Mouse (Mus musculus) cerebellum, adult 8-10 months (tissue): ENCODE data around the gene Hlcs.

ENCODE experiments used
- DNase-seq: peaks from one replicate; pipeline ENCODE4 v3.0.0; 2022

The Hlcs gene

DNA sequence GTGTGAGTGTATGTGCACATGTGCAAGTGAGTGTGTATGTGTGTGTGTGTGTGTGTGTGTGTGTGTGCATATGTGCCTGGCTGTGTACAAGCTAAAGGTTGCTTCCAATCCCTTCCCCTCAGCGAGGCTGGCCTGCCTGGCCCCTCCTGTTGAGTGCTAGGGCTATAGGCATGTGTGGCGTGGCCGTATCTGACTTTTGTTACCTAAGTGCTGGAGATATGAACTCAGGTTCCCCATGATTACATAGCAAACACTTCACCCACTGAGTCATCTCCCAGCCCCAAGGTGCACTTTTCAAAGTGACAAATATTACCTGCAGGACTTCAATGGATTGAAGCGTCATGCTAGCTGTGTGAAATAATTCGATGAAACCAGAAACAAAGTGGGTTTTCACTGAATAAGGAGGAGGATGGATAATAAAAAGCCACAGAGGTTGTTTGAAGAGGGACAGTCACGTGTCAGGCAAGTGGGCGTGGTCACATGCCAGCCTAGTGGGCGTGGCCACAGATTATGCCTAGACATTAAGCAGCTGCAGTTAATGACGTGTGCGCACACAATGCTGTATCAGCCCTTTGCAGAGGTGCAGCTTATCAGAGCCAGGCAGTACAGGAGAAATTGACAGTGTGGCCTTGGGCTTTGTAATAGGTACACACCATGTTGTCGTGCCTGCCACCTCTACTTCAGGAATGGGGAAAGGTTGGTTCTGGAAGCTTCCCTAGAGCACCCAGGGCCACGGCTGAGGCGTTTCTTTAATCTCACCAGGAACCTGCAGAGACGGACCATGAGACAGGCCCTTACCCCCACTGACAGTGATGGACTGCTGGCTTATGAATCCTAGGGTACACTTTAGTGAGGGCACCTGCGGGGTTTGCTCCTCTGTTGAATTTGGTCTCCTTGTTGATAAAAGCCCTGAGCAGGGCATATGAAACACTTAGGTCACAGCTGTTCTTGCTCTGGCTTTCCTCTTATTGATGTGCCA, 163.0 kb downstream of the Hlcs start:
- no peak for DNase-seq

DNA sequence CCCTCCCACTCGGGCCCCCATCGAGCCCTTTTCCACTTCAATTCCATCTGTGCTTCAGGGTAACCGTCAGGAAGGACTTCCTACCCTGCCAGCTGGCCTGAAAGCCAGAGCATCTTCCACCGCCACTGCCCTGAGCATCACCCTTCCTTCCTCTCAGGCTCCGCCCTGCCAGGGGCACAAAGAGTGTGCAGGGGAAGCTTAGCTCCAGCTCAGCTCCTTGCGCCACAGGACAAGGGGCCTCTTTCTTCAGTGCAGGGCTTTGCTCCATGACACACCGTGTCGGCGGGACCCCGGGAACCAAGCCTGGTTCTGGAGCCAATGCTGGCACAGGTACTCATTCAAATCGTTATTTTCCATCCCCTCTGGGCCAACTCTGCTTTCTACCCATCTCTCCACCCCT, 165.2 kb downstream of the Hlcs start:
- DNase-seq, result no peak

DNA sequence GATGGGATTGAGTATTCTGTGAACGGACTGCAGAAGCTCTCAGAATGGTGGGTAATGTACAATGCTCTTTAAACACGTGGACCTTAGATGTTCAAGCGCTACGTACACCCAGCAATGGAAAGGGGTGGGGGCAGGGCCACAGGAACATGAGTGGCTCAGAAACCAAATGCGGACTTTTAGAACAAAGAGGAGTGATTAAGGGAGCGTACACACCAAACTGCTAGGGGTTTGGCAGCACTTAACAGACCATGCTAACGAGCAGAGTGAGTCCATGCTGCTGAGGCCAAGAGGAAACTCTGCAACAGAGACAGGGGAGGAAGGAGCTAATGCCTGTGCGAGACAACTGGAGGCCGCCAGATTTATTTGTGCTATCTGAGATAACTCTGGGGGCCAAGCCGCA, 170.0 kb downstream of the Hlcs start:
- DNase-seq, result no peak

DNA sequence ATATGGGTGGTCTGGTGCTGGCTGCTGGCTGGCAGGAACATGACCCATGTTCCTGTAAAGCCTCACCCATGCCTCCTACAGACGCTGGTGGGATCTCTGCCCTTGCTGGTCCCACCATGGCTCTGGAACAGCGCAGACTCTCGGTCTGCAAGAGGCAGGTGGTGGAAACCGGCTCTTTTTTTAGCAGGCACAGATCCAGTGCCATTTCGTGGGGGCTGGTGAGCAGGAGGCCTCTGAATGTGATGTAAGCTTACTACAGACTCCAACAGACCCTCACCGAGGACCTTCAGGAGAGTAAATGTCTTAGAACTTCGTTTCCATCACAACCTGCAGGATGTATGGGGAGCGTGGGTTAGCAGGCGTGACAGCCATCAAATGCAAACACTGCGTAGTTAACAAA, 172.6 kb downstream of the Hlcs start:
- no peak for DNase-seq

DNA sequence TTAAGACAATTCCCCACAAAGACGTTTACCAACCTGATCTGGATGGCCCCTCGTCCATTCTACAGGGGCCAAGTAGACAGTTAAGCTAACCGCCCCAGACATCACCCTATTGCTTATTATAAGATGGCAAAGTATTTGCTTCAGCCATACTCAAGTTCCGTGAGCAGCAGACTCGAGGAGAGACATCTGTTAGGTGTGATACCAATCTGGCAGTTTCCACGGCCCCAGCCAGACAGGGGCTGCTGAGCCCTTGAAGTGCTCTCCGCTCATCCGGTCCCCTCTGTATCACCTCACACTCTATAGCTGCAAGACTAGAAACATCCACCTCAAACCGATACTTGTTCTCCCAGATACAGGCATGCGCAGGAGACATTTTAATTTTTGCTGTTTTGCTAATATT, 179.2 kb downstream of the Hlcs start:
- DNase-seq, result no peak

DNA sequence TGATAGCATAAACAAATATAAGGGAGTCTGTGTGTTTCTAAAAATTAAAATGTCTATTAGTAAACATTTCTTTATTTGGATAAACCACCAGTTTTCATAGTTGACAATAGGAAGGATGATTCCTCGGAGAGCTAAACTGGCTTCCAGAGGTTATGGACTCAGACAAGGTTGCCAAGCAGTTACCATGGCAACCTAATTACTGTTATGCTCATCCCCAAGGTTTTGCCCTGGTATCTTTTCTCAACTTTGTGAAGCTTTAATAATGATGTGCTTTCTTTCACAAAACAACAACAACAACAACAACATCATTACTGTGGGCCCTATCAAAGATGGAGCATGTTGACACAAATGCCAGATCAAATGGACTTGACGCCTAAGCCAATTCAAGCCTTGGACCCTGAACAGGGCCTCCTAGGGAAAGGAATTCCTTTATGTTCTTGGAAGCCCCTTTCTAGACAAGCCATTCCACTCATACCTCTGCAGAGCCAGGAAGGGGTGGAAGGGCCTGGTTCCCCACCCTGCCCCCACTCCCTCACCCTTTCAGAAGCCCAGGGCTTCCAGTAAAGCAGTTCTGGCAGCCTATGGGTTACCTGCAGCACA, 185.0 kb downstream of the Hlcs start:
- DNase-seq, result no peak

DNA sequence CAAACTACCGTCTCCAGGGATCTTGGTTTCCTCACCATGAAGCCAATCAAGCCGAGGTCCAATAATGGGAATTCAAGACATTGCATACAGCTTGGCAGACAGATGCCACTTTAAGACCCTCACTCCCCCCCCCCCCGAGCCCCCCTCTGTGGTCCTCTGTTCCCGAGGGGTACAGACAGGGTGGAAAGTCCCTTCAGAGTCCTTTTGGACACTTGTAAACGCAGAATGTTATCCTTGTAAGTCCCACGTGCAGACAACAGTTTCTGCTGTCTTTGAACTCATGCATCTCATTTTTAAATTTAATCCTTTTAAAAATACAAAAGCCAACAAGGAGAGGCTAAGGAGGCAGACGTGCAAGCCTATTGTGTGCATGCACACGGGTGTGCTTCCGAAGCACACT, 187.2 kb downstream of the Hlcs start:
- no peak for DNase-seq

DNA sequence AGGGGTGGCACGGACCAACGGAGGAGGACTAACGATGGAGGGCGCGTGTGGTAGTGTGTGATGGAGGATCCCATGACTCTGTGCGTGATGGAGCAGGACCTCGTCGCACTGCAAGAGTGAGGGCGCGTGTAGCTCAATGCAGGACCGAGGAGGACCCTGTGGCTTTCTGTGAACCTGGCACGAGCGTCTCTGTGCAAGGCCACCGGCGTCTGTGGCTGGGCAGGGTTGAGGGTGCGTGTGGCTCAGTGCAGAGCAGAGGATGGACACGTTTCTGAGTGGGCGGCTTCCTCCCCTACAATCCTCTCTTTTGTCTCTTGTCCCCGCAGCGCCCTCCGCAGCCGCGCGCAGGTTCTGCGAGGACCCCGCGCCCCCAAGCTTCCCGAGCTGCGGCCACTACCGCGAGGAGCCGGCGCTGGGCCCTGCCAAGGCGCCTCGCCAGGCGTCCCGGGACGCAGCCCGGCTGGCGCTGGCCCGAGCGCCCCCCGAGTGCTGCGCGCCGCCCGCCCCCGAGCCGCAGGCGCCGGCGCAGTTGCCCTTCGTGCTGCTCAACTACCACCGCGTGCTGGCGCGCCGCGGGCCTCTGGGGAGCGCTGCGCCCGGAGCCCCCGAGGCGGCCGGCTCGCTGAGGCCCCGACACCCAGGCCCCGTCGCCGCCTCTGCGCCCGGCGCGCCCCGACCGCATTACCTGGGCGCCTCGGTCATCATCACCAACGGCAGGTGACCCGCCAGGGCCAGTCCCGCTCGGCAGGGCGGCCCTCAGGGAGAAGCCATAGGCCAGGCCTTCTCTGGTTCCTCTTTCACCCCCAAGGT, 188.0 kb downstream of the Hlcs start:
- DNase-seq, result no peak

DNA sequence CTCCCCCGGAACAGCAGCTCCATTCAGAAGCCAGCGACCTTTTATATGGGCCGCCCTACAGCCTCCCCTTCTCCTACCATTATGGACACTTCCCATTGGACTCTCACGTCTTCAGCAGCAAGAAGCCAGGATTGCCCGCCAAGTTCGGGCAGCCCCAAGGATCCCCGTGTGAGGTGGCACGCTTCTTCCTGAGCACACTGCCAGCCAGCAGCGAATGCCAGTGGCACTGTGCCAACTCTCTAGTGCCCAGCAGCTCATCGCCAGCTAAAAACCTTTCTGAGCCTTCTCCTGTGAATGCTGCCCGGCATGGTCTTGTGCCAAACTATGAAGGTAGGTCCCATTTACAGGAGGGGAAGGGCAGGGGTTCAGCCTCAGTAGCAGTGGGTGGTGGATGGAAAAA, 190.1 kb downstream of the Hlcs start:
- peak; percentile 29 for DNase-seq

DNA sequence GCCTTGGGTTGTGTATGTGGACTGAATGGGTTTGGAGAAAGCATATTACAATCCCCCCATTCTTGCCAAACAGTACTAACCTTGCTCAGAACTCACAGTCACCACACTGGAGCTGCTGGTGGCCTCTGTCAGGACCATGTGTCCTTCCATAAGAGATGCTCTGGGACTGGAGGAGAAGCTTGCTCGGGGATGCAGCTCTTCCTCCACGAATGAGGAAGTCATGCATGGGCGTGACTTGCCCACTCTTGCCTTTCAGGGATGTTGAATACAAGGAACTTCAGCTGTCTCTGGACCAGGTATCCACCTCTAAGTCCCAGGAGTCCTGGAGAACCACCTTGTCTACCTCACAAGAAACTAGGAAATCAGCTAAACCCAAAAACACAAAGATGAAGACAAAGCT, 191.0 kb downstream of the Hlcs start:
- no peak for DNase-seq

DNA sequence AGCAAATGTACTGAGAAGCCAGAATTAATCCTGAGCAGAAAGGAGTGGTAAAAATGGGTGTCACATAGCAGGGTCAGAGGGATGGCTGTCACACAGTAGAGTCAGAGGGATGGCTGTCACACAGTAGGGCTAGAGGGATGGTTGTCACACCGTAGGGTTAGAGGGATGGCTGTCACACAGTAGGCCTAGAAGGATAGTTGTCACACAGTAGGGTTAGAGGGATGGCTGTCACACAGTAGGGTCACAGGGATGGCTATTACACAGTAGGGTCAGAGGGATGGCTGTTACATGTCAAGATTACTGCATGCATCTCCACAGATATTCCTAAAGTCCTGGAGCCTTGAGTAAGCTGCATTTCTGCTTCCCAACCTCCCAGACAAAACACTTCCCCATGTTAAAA, 195.0 kb downstream of the Hlcs start:
- no peak for DNase-seq

DNA sequence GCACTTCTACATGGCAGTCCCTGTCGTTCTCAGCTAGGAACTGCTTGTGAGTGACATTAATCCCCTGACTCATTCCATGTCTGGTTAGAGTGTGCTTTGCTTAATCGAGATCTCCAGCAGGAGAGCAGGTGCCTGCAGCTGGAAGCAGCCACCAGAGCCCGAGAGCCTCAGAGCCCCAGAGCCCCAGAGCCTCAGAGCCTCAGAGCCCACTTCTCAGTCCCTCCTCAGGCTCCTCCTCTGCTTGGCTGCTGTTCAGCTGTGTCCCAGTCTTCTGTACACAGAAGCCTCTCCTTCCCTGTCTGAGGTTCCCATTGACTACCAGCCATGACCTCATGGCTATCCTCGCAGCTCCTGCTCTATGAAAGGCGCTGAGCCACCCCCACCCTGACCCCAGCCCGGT, 196.0 kb downstream of the Hlcs start:
- DNase-seq, result no peak

DNA sequence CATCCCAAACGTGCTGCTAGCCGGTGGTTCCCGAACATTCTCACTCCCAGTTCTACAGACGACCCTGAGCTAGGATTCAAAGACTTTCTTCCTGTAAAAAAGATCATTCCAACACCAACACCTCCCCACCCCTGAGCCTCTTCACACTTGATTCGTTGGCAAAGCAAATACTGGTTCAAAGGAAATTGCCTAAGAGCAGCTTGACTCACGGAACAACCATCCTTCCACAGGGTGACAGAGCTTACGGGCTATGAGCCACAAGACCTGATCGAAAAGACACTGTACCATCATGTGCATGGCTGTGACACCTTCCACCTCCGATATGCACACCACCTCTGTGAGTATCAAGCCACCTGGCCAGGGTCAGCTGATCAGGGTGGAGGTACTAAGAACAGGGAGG, 198.7 kb downstream of the Hlcs start:
- DNase-seq, result no peak

DNA sequence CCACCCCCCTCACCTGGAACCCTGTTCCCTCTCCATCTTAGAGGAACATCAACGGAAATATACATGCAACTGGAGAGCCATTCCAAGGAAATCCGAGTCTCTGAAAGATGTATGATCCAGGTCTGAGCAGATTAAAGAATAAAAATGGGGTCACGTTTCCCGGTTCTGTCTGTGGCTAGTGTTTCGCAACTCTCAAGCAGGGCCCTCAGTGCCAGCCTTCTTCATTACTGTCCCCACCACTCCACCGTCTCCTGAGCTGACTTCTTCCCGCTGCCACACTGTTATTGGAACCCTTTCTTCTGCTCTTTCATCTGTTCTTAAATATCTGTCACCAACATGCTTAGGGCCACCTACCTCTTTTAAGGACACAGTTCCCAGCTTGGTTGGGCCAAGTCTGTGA, 200.2 kb downstream of the Hlcs start:
- no peak for DNase-seq

DNA sequence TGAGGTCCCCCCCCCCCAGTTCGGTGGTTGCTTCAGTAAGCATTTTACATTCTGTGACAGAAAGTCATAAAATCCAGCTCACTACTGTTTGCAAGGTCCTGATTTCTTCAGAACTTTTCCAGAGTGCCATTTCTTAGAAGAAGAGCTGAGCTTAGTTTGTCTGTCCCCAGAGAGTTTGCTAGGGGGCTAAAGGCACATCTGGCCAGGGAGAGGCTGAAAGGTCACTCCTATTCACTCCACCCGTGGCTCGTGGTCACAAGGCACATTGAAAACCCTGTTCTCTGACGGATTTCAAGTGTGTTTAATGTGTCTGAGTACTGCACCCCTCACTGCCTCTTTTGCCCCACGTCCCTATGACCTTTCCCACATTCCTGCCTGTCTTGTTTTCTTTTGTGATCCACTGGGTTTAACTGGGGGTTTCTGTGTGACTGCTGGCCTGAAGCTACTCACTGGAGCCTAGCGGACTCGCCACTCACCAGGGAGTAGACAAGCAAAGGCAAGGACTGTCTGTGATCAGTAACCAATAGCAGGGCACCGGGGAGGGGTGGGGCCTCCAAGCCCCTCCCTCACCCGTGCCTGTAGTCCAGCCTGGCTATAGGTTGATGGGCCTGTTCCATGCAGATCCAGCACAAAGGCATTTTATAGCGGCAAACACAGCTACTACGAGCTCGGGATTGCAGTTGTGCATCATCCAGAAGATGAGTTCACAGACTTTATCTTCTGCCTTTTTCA, 215.5 kb downstream of the Hlcs start:
- DNase-seq, result no peak

DNA sequence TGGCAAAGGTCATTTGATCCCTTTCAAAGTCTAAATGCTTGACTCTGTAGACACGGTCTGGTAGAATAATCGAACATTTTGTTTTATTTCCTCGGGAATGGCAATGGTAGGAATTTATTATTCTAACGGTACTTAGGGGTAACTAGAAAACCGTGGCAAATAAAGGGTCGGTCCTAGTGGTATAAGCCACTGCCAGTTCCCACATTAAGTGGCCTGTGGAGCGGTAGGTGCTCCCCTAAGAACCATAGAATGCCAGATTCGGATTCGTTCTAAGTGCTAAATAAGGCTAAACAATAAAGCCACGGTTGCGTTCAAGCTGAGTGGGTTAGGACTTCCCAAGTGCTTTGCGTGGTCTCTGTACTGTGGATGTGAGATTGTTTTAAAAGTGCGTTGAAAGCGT, 216.9 kb downstream of the Hlcs start:
- DNase-seq, result no peak

DNA sequence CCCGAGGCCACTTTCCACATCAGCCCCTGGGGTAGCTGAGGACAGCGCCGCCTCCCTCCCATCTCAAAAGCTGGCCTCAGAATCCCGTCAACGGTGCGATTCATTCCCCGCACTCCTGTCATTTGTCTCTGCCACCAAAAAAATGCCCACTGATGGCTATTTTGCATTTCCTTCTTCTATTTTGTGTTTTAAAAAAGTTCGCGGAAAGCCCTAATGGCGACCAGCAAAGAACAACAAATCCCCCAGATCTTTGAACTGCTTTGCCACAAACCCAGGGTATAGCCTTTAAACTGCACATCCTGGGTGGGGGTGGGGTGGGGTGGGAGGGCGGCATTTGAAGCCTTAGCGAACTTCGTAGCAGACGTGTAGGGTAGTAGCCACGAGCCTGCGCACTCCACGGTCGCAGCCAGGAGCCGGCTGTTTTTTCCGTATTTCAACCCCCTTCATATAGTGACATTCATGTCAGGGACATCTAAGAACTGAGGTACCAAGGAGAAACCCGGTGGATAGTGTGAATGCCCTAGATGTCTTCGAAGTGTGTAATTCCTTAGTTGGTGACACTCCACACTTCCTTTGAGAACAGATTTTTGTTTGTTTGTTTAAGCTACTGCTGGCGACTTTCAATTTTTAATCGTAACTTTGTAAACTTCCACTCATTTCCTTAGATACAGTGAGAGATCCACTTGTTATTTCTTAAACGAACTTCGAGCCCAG, 218.1 kb downstream of the Hlcs start:
- DNase-seq, result no peak

DNA sequence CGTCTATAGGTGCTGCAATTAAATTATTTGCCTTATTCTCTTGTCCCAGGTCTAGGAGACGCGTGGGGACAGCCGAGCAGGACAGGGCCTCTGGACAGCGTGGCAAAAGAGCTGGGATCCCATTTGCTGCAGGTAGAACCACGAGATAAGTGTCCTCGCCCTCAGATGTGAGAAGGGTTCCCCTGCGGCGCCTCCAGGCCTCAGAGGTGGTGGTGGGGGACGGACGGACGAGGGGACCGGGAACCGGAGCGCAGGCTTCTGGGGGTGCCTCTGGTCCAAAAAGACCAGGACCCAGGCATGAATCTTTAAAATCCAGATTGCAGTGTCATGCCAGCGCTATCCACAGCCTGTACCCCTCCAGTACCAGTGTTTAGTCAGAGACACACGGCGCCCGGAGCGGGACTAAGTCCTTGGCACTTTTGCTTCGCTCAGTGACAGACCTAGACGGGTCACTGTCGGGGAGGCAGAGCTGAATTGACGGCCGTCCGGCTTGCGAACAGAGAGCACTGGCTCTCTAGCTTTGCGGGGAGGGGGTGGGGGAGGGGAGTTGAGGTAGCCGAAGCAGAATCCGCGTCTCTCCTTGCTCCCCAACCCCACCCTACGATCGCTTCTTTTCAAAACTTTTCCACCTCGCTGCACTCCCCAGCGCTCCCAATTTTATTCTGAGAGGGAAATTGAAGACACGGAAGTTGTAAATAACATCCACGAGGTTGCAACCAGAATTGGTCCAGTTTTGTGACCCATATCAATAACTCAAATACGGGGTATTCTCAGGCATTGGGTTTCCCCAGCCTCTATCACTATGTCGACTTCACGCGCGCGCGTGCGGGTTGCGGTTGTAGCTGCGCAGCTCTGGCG, 218.9 kb downstream of the Hlcs start:
- DNase-seq, result no peak

DNA sequence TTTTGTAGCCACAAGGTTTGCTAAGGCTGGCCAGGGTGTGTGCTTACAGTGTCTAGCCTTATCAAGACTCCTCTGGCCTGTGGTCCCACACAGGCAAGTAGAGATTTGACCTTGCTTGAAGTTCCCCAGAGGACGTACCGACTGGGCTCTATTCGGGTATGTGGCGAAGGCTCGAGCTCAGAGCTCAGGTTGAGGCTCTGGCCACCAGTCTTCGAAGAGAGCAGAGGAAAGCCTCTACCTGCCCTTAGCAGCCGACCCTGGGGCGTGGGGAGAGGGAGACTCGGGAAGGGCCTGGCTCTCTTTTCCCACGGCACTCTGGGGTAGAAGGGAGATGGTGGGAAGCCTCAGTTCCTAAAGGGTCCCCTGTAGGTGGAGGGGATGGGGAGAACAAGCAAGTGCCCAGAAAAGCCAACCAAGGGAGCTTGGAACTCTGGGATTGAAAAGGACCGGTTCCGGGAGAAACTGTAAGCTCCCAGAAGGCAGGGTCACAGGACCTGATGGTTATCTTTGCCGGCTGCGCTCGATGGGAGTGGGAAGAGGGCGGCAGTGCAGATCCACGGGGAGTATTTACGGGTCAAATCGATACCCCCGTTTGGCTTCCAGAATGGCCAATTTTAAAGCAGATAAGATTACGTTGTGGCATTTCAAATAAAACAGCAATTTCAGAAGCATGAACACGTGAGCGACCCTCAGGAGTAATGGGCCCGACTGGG, 220.1 kb downstream of the Hlcs start:
- DNase-seq, result no peak

DNA sequence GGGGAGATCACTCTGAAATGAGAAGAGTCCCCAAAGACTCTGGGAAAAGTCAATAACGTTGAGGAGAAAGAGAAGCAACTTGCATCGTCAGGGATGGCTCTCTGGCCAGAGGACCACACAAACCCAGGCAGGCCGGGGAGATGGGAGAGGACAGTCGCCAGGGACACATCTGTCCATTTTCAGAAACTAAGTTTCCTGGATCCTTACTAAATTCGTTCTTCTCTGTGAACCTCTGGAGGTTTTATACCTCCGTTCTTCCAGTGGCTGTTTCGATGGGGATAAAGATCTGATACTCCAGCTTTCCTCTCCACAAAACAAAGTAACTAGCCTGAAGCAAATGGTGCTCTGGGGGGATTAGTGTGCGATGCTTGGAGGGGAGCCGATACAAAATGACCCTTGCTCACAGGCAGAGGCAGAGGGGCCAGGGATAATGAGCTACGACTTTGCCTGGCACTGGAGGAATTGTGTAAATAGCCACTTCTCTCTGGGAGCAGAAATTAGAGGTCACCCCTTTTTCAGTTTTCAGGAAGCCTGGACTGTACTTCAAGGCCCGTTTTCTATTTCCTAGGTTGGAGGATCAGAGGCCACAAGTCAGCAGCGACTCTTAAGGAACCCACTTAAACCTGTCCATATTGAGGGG, 220.7 kb downstream of the Hlcs start:
- no peak for DNase-seq
